Mouse (Mus musculus): ENCODE measurements at regions not wholly inside any gene's neighbourhood (a gene's known extent, or its start where the extent isn't known, plus 50 kb on each side); places are given as distances from the start of the nearest gene placed in this dataset.
"Not testable (repeated sequence)": the region's sequence is repeated elsewhere in the genome, so short reads cannot be mapped to it uniquely, and the experiment has no call there.

- not testable (repeated sequence) for TF ChIP-seq CTCF, POLR2A (IDR thresholded peaks at IDR 0.05; ENCODE audit: insufficient read depth, low read depth, low read length)
Observed at GRCm38 (mm10) chr16:30195859-30196258, 71.4 kb downstream of the Cpn2 start.
